Mouse (Mus musculus) CD4-positive, CD25-positive, alpha-beta regulatory T cell, adult 4 months (primary cell): ENCODE data around the gene Hebp1. TPM values are rescaled to one million over a fixed set of nuclear protein-coding genes. Genes with fewer than 3 reads are reported as not detected.
A peak's percentile ranks its signal among the peaks of the same experiment; 100 is the strongest.

Source experiments
- ATAC-seq: one replicate; pipeline ENCODE4 v1.8.0; 2017
- polyA plus RNA-seq, 2 experiments: library from polyadenylated mRNA; unstranded; fragments of 100-300 nt; shearing (Covaris generic); gene quantifications; one replicate each; pipeline ENCODE4 v1.2.1; 2017

Hebp1 gene
- polyA plus RNA-seq, 2 experiments from 2014 or later: 1.0 TPM; not detected in 1

DNA sequence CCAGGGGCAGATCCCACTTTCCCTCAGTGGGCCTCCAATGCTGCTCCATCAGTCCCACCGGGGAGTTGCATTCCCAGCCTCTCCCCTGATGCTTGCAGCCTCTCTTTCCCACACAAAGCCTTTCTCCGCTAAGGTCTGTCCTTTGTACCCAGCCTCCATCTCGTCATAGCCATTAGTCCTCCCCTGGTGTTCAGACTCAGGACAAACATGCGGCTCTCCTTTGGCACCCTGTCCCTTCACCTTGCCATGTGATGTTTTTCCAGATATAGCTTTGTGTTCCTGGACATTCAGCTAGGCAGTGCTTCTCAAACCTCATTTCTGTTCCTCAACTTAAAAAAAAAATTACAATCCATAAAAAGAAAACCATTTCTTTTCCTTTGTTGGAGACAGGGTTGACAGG lies 39.3 kb downstream of the Hebp1 start:
- ATAC-seq: no peak

DNA sequence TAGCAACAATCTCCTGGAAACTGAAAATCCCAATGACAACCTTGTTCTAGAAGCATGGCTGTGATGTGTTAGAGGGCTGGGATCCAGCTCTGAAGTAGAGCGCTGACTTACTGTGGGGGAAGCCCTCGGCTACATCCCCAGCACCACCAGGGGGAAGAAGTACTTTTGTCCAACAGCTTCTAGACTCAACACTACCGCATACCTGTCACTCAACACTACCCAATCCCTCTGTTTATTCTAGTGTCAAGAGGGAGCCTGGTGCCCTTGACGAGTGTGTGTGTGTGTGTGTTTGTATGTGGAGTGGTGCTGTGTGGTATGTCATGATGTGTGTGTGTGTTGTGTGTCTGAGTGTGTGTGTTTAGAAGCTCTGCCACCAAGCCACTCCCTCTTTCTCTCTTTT lies 40.3 kb downstream of the Hebp1 start:
- ATAC-seq: no peak

DNA sequence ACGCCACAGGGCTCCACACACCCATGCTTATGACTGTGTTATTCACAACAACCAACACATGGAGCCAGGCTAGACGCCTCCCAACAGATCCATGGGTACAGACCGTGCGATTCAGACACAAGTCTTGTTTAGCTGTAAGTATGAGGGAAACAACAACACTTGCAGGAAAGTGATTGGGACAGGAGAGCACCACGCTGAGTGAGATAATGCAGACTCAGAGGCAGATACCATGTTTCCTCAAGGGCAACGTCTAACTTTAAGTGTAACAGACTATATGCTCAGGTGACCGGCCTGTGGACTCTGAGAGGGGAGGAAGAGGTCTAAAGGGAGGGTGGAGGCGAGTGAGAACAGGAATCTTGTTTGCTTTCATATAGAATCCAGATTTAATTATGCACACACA lies 41.2 kb downstream of the Hebp1 start:
- ATAC-seq: no peak

DNA sequence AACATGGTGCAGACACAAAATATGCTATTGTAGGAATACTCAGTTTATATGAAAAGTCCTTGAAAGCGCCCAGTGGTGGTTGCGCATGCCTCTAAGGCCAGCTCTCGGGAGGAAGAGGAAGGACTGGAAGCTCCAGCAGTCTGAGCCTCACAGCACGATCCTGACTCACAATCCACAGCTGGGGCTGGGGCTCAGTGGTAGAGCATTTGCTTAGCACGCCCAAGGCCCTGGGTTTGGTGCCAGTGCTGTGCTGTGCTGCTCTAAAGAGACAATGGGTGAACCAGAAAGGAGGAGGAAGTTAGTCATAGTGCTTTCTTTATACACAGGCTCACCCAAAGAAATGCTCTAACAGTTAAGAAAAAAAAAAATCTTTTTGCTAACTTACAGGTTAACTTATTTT lies 44.1 kb downstream of the Hebp1 start:
- no peak for ATAC-seq

DNA sequence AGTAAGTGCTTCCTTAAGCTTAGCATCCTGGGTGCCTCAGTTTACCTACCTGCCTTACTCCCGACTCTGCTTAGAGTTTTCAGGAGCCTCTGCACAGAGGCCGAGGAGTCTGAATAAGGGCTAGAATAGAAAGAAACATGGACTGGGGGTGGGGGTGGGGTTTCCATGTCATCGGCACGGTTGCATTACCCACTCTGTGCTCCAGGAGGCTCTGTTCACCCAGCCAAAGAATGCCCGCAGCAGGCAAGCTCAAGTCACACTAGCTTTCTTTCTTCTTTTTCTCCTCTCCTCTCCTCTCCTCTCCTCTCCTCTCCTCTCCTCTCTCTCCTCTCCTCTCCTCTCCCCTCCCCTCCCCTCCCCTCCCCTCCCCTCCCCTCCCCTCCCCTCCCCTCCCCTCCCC lies 47.5 kb downstream of the Hebp1 start:
- ATAC-seq: no peak

DNA sequence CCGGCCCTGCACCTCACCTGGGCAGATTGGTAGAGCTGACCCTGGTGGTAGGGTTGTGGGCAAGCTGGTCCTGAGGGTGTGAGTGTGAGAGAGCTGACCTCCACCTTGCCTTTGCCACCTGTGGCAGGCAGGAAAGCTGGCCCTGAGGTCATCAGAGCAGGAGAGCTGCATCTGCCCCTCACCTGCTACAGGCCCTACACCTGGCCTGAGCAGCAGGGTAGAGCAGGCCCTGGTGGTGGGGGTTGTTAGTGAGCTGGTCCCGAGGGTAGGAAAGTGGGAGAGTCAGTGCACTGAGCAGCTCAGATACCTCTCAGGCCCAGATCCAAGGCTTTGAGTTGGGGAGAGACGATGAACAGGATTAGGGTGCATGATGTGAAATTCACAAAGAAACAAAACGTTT lies 48.1 kb downstream of the Hebp1 start:
- no peak for ATAC-seq

DNA sequence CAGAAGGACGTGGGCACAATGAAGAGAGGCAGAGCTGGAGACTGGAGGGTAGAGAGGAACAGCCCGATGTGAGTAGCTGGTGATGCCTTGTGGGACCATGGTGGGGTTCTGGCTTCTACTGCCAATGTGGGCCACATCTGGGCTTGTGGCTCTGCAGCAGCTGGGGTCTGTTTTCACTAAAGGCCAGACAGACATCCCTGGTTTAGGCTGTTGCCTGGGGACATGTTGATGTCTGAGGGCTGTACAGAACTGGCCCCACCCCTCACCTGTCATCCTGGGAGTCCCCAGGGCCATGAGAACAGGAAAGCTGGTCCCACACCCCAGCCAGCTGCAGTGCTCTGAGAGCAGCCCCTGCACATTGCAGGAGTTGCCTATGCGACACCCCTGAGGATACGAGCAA lies 48.6 kb downstream of the Hebp1 start:
- ATAC-seq: no peak

DNA sequence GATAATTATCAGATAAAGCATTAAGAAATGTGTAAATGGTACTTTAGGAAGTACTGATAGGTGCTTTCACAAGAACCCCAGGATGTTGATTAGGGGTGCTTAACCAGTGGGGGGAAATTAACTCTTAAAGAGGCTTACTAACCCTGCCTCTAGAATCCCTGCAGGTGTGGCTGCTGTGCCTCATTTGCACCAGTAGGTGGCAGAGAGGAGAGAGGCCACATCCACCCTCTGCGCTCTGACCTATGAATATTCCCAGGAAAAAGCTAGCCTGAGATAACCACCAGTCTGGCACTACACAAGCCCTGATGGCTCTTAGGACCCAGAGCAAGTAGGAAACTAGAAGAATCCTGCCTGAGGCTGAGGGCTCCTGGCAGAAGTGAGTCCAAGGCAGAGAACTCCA lies 49.3 kb downstream of the Hebp1 start:
- ATAC-seq: peak; percentile 41

DNA sequence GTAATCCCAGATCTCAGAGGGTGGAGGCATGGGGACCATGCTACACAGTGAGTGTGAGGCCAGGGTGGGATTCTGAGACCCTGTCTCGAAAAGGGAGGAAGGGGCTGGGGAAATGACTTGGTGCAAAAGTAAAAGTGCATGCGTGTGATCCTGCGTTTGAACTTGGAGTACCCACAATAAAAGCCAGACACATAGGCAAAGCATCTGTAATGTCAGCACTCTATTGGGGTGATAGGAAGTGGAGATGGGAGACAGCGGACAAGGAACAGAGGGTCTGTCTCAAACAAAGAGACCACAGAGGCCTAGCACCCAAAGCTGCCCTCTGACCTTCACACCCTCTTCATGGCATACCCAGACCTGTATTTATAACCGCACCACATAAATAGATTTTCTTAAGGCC lies 51.8 kb downstream of the Hebp1 start:
- ATAC-seq: no peak

DNA sequence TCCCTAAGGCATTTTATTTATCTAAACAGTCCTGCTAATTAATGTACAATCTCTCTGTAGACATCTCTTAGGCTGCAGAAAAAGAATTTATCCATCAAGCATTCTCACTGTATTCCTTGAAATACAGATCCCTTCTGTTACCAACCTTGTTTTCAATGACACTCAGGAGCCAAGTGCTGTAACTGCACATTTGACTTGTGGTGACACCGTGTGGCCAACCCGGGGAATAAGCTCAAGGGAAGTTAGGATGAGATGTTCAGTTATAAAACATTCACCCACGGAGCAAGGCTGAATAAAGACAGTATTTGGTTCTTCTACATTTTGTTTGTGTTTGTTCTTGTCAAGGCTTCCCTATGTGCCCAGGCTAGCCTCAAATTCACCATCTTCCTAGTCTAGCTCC lies 53.3 kb downstream of the Hebp1 start:
- ATAC-seq: no peak

DNA sequence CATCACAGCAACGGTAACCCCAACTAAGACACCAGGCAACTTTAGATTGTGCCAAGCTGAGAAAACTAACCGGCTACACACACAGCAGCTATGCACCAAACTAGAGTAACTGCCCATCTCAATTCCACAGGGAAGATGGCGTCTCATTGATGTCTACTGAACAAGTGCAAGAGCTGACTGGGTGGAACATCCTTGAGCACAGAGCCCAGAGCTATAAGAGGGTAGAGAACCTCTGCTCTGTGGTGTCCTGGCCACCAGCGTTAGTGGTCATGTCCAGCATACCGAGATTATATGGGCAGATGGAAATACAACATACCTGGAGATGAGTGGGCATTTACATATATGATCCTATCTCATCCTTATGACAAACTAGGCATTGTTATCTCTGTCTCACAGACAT lies 54.7 kb downstream of the Hebp1 start:
- no peak for ATAC-seq

DNA sequence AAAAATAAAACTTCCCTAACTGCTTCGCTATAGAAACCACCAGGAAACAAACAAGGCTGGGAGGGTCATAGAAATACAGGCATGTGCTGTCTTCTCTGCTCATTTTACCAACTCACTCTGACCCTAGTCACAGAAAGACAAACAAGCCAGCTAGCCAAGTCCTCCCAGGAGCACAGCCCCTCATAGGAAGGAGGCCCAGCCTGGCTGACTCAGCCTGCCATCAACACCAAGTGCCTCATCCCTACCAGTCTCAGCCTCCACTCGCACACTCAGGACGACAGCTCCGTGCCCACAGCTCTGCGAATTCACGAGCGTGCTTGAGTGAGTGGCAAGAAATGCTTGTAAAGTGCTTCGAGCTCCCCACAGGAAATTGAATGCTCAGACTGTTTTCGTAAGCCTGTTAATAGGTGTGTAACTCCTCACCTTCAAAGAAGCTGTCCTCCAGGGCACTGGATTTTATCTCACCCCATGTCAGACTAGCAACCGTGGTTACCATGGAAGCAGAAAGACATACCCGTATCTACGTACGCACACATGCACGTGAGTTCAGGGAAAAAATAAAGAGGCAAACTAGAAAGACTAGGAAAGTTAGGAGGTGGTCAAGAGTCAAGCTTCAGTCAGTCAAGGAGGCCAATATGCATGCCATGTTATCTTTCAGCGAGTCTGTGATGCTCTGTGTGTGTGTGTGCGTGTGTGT lies 56.2 kb downstream of the Hebp1 start:
- ATAC-seq: no peak

DNA sequence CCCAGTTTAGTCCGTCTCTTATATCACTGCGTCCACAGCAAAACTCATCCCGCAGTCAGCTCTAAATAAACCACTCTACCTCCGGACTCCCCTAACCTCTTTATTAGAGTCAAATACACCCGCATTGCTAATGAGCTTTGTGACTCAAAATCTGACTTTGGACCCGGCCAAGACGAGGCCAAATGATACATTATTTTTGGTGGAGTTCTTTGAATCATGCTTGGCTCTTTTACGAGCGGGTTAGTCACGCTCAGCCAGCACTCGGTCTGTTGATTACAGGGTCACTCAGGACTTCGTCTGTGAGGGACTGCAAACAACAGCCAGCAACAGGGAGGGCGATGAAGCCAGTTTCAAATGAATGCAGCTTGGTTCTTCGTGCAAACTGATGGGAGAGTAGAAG lies 59.1 kb downstream of the Hebp1 start:
- no peak for ATAC-seq

DNA sequence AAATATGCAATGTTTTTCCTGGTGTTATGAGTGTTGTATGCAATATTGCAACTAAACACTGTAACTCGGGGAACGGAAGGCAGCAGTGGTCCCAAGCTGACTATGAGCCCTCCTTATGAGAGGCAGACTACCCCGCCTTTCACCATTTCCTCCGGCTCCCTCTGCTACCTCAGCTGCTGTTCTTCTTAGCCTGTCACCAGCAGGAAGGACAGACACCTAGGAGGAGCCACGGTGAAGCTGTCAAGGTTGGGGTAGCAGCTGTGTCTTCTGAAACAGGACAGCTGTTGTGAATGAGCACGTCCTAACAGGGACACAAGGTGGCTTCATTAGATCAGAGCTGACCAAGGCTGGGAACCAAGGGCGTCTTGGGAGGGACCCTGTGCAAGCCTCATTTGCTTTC lies 59.6 kb downstream of the Hebp1 start:
- no peak for ATAC-seq

DNA sequence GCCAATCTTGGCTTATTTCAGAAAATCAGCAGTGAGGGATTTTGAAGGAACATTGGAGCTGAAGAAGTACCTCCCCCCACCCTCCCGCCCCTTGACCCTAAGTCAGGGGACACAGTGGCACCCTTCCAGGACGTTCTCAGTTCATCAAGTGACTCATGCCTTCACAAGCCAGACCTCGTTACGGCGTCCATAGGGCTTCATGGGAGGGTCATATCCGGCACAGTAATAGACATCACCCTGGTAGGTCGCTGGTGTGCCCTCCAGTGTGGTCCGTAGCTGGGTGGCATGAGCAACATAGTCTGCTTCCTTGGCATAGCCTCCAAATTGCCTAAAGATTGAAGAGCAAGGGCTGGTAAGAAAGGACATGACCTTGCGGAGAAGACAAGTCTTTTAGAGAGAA lies 60.1 kb downstream of the Hebp1 start:
- no peak for ATAC-seq

DNA sequence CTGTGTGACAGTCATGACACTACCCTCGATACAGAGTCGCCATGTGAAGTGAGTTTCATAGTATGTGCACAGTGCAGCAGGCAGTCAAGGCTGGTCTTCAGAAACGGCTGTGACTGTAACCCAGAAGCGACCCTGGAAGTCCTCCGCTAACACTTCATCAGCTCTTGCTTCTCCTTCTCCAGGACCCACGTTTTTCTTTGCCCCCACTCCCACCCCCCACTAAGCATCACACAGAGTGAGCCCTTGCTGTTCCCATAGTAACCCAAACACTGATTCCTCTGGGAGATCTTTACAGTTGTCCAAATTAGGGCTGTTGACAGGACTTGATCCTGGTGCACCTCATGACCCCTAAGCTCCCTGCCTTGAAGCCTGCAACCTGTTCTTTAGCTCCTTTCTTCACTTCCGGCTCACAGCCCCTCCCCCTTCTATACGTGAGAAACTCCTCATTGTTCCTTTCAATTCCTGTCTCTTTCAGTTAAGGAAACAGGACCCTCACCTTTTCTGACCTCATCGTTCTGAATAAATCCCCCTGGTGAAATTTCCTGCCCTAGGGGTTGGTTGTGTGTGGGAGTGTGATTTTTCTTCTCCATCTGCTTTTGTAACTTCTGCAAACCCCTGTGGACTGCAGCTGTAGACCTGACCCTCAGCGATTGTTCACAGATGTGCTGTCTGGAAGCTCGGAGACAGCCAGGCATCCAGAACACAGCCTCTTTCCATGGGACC lies 61.2 kb downstream of the Hebp1 start:
- no peak for ATAC-seq

DNA sequence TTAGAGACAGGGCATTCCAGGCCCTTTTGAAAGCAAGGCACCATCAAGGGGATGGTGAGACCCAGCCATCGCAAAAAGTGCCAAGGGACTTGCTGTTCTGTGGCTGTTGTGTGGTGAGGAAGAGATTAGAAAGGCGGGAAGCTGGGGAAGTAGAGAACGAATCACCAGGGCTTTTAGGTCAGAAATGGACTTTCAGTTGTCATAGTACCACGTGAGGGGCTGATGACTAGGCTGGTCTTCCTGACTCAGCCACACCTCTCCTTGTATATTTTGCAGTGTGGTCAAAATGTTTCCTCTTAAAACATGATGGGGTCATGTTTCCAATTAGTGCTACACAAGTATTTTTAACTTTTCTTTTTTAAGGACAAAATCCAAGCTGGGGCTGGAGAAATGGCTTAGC lies 62.1 kb downstream of the Hebp1 start:
- ATAC-seq: no peak

DNA sequence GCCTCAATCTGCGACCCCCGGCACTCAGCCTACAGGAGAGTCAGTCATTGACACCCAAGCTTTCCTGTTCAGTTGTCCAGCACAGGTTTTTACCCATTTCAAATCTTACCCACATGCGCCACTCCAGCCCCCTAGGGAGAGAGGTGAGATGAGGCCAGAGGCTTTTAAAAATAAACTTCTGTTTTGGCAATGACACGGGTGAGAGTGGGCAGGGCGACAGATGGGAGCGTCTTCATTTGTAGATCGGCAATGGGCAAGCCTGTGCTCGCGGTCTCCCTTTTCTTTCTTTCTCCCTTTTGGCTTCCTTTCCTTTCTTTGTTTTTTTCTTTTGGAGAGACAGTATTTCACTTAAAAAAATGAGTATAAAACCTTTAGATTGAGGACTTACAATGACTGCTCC lies 64.3 kb downstream of the Hebp1 start:
- no peak for ATAC-seq

DNA sequence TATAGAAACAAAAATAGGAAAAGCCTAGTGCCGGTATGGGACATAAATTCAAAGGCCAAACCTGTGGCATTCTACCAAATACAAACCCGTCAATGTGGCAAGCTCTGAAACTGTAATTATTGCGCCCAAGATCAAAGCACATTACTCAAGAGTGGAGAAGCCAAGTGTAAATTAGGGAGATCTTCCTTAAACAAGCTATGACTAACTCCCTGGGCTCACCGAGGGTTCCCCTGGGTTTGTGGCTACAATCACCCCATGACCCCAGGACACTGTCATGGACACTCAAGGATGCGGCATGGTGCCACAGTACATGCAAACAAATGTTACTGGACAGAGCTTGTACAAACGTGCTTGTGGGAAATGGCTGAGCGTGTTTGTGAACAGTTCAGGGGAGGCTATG lies 64.7 kb downstream of the Hebp1 start:
- no peak for ATAC-seq

DNA sequence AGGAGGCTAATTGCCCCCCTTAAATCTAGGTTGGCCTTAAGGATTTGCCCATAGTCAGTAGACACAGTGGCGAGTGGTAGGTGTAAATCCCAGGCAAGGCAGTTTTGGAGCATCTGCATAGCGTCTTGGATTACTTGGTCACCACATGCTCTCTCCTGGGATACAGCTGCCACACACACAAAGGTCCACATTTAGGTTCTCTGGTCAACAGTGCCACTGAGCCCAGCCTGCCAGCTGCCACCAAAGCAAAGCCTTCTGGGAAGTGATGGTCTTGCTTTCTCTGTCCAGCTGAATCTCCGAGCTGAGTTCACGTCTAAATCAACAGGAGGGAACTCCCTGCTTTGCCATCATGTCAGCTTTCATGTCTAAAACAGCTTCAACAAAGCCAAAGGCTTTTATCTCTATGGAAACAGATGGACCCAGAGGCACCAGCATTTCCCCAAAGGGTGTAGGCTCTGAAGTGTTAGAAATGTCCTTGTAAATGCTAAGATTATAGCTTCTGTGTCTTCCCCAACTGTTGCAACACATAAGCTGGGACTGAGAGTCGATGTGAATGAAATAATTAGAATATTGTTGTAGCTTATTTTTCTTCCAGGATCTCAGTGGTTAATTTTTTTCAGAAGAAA lies 73.0 kb downstream of the Hebp1 start:
- ATAC-seq: no peak

DNA sequence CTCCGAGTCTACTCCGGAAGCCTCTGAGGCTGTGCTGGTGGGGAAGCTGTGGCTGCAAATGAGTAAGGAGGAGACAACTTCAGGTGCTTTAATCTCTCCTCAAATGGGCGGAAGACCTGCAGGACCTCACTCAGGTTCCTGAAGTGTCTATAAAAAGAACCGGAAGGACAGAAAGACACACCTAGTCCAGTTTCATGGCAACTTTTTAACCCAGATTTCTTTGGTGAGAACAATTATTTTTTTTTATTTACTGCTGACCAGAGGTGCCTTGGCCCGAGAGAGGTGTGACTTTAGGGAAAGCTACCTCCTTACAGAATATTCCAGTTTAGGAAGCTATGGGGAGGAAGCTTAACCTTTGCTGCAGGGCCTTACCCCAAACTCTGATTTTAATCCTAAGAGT lies 79.6 kb downstream of the Hebp1 start, which contains the start of gene Gprc5d:
Gene Gprc5d, minus strand, starts transcription at position 101 of the 400 bp plus-strand sequence.
- ATAC-seq: no peak

DNA sequence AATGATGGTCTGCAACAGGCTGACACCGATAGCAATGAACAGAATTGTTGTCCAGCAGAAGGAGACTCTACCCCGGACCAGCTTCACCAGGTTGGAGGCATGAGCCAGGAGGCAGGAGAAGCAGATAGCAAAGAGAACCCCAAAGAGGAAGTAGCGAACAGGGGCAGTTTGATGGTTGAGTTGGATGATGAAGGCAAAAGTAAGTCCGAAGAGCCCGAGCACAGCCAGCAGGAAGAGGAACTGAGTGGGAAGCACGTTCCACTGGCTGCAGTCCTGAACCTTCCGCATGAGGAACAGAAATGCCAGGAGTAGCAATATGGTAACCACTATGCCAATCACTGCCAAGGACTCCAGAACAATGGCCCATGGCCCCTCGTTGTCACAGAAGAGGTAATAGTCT lies 81.3 kb downstream of the Hebp1 start:
- no peak for ATAC-seq

DNA sequence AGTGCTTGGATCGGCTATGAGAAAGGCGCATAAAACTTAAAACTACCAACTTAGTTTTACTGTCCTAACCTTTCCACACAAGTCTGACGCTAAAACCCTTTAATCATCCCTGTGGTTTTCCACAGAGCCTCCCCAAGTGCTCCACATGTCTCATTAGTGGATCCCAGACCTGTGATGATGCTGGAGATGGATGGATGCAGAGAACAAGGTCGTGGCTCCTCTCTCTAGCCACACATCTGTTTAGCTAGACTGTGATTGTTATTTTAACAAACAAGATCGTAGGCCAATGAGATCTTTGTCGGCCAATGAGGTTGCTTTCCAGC lies 84.7 kb downstream of the Hebp1 start:
- ATAC-seq: no peak

DNA sequence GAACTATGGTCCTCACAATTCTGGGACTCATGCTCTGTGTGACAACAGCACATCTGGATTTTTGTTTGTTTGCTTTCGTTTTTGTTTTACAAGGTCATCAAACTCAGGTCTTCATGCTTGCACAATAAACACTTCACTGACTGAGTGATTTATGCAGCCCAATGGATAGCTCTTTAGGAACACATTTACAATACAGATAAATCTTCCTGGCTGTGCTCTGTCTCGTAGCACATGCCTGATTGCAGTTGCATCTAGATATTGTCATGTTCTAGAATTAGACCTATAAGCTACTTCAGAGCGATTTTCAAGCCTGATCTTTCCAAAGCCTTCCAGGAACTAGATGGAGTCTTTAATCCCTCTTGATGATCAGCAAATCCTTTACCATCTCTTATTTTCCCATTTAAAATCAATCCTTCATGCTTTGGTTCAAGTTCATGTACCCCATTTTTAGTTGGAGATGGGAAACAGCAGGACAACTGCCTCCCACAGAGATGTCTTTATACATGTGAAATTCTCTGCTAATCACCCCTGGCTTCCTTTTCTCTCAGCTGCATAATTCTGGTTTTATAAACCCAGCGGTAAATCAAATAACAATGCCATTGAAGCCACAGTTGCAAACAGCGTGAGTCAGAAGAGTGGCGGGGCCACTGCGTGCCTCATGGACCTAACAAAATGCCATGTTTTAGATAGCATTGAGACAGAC lies 85.3 kb downstream of the Hebp1 start:
- no peak for ATAC-seq
